11 mouse cellular contexts compared by ENCODE assay signal in the genomic region with DNA sequence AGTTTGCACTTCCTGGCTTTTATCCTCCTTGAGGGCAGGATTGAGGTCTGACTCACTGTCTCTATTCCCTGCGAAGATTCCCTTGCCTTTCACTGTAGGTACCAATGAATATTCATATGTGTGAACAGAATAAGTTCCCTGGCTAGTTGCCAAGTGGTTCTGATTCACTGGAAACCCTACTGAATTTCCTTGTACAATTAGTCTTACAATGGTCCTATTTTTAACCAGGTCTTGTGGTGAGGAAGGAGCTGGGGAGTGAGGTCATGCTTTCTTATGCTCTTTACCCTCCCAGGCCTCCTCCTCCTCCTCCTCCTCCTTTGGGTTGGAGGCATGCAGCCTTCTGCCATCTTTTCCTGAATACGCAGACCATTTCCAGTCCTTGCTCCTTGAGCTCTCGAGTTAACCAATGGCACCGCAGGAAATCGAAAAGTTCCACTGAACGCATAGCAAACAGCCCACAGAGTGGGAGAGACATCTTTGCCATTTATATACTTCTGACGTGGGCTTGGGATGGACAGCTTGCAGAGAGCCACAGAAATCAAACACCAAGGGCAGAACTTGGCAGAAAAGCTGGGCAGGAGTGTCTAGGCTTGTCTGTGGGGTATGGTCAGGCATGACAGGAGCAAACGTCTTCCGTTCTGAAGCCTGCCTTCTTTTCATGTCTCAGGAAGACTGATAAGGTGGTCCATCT.
DNase-seq lines count a peak whose midpoint lies in the region; ATAC-seq and TF ChIP-seq lines count a peak whose summit lies in the region.
"Had no signal": no experiment of that assay in that cellular context is flagged by ENCODE, and none has a peak within 500 bp of the region (broad histone marks: within the 10 kb centered on the region; RNA-seq: fewer than 3 reads in every experiment).

No protein-coding gene starts in this region.

- intact Hi-C loops in heart, postnatal 14 days (cut with DNase I) = no loop called here

- ATAC-seq in heart, embryonic 15.5 days (replicated peaks; ENCODE audit: insufficient number of reproducible peaks, insufficient read depth, low FRiP score, low read depth) = no peak
- ATAC-seq in activated CD4-positive, CD25-positive, alpha-beta regulatory T cell, adult 4 months = no peak

- no peaks in the 10 kb centered on the region for H3K36me3 ChIP-seq in heart, embryonic 15.5 days
- H3K36me3 ChIP-seq: heart, embryonic 12.5 days; liver, embryonic 13.5 days had no signal

- no peak for TF ChIP-seq CTCF in brain, embryonic 14.5 days (IDR thresholded peaks at IDR 0.05; ENCODE audit: borderline replicate concordance, extremely low read depth, insufficient read depth, insufficient read length)

- H3K9ac ChIP-seq in heart, embryonic 15.5 days = no peak overlapping the region
- H3K9ac ChIP-seq: heart, embryonic 12.5 days; liver, embryonic 13.5 days had no signal

- no peak overlapping the region for H3K4me2 ChIP-seq in heart, embryonic 15.5 days
- H3K4me2 ChIP-seq: heart, embryonic 12.5 days; liver, embryonic 13.5 days had no signal

- H3K4me1 ChIP-seq in heart, embryonic 15.5 days (replicated peaks) = peaks cover 3% of the 10 kb centered on the region; the same call in 1 of the 2 replicates

- no peaks in the 10 kb centered on the region for H3K9me3 ChIP-seq in heart, embryonic 15.5 days (replicated peaks)
- H3K9me3 ChIP-seq: heart, embryonic 12.5 days; liver, embryonic 13.5 days had no signal

- no peak overlapping the region for H3K4me3 ChIP-seq in heart, embryonic 15.5 days
- H3K4me3 ChIP-seq: heart, embryonic 12.5 days; liver, embryonic 13.5 days had no signal

- TF ChIP-seq POLR2A in brain, embryonic 14.5 days (IDR thresholded peaks at IDR 0.05; ENCODE audit: borderline replicate concordance, extremely low read depth, insufficient read depth, insufficient read length, poor library complexity, severe bottlenecking) = no peak

- 72% methylated on average over 9 of the region's 9 CpGs for WGBS in heart, embryonic 15.5 days

- DNase-seq in heart, postnatal 14 days = no peak
- DNase-seq in 3134 (ENCODE audit: extremely low read depth, insufficient read length, low spot score) = peak; percentile 67
- DNase-seq in brain, embryonic 14.5 days (ENCODE audit: low read depth) = peak; percentile 92
- DNase-seq in left cerebral cortex, adult 9 months (ENCODE audit: low spot score in 2 of 2) = peak; percentile 61 to 71
- no peak for DNase-seq in cerebellum, postnatal 4 days (ENCODE audit: low spot score in 2 of 2)
- DNase-seq in thymus, postnatal 10 days (ENCODE audit: low spot score in 2 of 2) = no peak
- DNase-seq: cerebellum, adult 8-10 months; liver, embryonic 13.5 days had no signal

- no peaks in the 10 kb centered on the region for H3K27me3 ChIP-seq in heart, embryonic 15.5 days
- H3K27me3 ChIP-seq: heart, embryonic 12.5 days; liver, embryonic 13.5 days had no signal

- H3K27ac ChIP-seq in heart, embryonic 15.5 days = peak overlapping the region; percentile 38; the same call in 1 of the 2 replicates
- H3K27ac ChIP-seq: liver, embryonic 13.5 days had no signal

Comparison
In these comparisons a context has a peak if more than half of its experiments do, and no peak if none do; other contexts are left out.
1. DNase-seq: peak in 3134 (single experiment), brain, embryonic 14.5 days (single experiment) and left cerebral cortex, adult 9 months (2 of 2); none in heart, postnatal 14 days (0 of 2), cerebellum, postnatal 4 days (0 of 2) and thymus, postnatal 10 days (0 of 2).